Mouse (Mus musculus): Measurements from ENCODE around the gene Fam104a. TPM values are rescaled to one million over a fixed set of nuclear protein-coding genes. Genes with fewer than 3 reads are reported as not detected.
A peak's percentile ranks its signal among the peaks of the same experiment; 100 is the strongest.

Fam104a gene
- 42.3 and 43.7 TPM in 2 replicates for polyA plus RNA-seq (2014; fragmentation: Nextera tagmentation; extraction: Ambion mirVana)

- WGBS: under 1% methylated on average over 67 of the region's 73 CpGs
- ATAC-seq (ENCODE audit: low FRiP score): peak; percentile 94
Measured at GRCm38 (mm10) chr11:113683957-113684706, at the start of gene Fam104a, which contains the start of gene D11Wsu47e. TSS of gene Fam104a (minus strand) at chr11:113684155. TSS of gene D11Wsu47e (plus strand) at chr11:113684412.

GRCm38 (mm10) chr11:113731945-113732612 is 48.1 kb upstream of the Fam104a start:
- Histone ChIP-seq H3K27me3 (ENCODE audit: control insufficient read depth, insufficient read depth, low read length) (no peaks in the 10 kb centered on the region), H3K36me3 (replicated peaks; ENCODE audit: control insufficient read depth, insufficient read depth) (peaks cover 25% of the 10 kb centered on the region), H3K27ac (no peak overlapping the region), H3K4me3 (replicated peaks; ENCODE audit: low read length) (no peak overlapping the region), H3K4me1 (replicated peaks; ENCODE audit: control insufficient read depth, insufficient read depth, low read length) (peaks cover 25% of the 10 kb centered on the region; the same call in 1 of the 2 replicates), H3K4me2 (replicated peaks) (no peak overlapping the region), H3K9me3 (ENCODE audit: control insufficient read depth, low read length) (no peaks in the 10 kb centered on the region), H3K9ac (no peak overlapping the region)
- ATAC-seq (ENCODE audit: low FRiP score) (no peak), DNase-seq (ENCODE audit: low spot score) (no peak)
- WGBS: 89% methylated on average over 10 of the region's 10 CpGs

More at GRCm38 (mm10) chr11:113683957-113684706, at the start of gene Fam104a, which contains the start of gene D11Wsu47e:
- peak within 1 kb of the TSS; percentile 90 for H3K4me2 ChIP-seq (replicated peaks)
- no peaks in the 10 kb centered on the region for H3K27me3 ChIP-seq (ENCODE audit: control insufficient read depth, insufficient read depth, low read length)
- H3K27ac ChIP-seq: peak within 1 kb of the TSS; percentile 90
- peak; percentile 96 for DNase-seq (ENCODE audit: low spot score)
- peaks cover 35% of the 10 kb centered on the region for H3K4me1 ChIP-seq (replicated peaks; ENCODE audit: control insufficient read depth, insufficient read depth, low read length)
- H3K36me3 ChIP-seq (replicated peaks; ENCODE audit: control insufficient read depth, insufficient read depth): peaks cover 17% of the 10 kb centered on the region
- H3K9ac ChIP-seq: peak within 1 kb of the TSS; percentile 81
- H3K4me3 ChIP-seq (replicated peaks; ENCODE audit: low read length): peak within 1 kb of the TSS; percentile 89
- no peaks in the 10 kb centered on the region for H3K9me3 ChIP-seq (ENCODE audit: control insufficient read depth, low read length)

- no peak for ATAC-seq (ENCODE audit: low FRiP score)
- Histone ChIP-seq H3K27ac (no peak overlapping the region), H3K36me3 (replicated peaks; ENCODE audit: control insufficient read depth, insufficient read depth) (peaks cover 33% of the 10 kb centered on the region), H3K9ac (no peak overlapping the region), H3K4me3 (replicated peaks; ENCODE audit: low read length) (no peak overlapping the region), H3K27me3 (ENCODE audit: control insufficient read depth, insufficient read depth, low read length) (no peaks in the 10 kb centered on the region), H3K9me3 (ENCODE audit: control insufficient read depth, low read length) (no peaks in the 10 kb centered on the region), H3K4me2 (replicated peaks) (no peak overlapping the region), H3K4me1 (replicated peaks; ENCODE audit: control insufficient read depth, insufficient read depth, low read length) (peaks cover 31% of the 10 kb centered on the region; the same call in 1 of the 2 replicates)
- WGBS: 82% methylated on average over 3 of the region's 3 CpGs
- no peak for DNase-seq (ENCODE audit: low spot score)
Measured at GRCm38 (mm10) chr11:113730879-113731278, 46.9 kb upstream of the Fam104a start.

GRCm38 (mm10) chr11:113729917-113730316 is 46.0 kb upstream of the Fam104a start:
- Histone ChIP-seq H3K4me3 (replicated peaks; ENCODE audit: low read length) (no peak overlapping the region), H3K4me2 (replicated peaks) (no peak overlapping the region), H3K9ac (no peak overlapping the region), H3K4me1 (replicated peaks; ENCODE audit: control insufficient read depth, insufficient read depth, low read length) (peaks cover 41% of the 10 kb centered on the region), H3K9me3 (ENCODE audit: control insufficient read depth, low read length) (no peaks in the 10 kb centered on the region), H3K27ac (no peak overlapping the region), H3K36me3 (replicated peaks; ENCODE audit: control insufficient read depth, insufficient read depth) (peaks cover 40% of the 10 kb centered on the region), H3K27me3 (ENCODE audit: control insufficient read depth, insufficient read depth, low read length) (no peaks in the 10 kb centered on the region)
- ATAC-seq (ENCODE audit: low FRiP score) (no peak), DNase-seq (ENCODE audit: low spot score) (no peak)
- WGBS: 65% methylated on average over 8 of the region's 8 CpGs

- no peak for ATAC-seq (ENCODE audit: low FRiP score)
- no peak for DNase-seq (ENCODE audit: low spot score)
- Histone ChIP-seq H3K9ac (no peak overlapping the region), H3K27ac (no peak overlapping the region), H3K4me3 (replicated peaks; ENCODE audit: low read length) (no peak overlapping the region), H3K4me2 (replicated peaks) (no peak overlapping the region), H3K9me3 (ENCODE audit: control insufficient read depth, low read length) (no peaks in the 10 kb centered on the region), H3K36me3 (replicated peaks; ENCODE audit: control insufficient read depth, insufficient read depth) (peaks cover 40% of the 10 kb centered on the region), H3K27me3 (ENCODE audit: control insufficient read depth, insufficient read depth, low read length) (no peaks in the 10 kb centered on the region), H3K4me1 (replicated peaks; ENCODE audit: control insufficient read depth, insufficient read depth, low read length) (peaks cover 42% of the 10 kb centered on the region)
- WGBS: 79% methylated on average over 21 of the region's 21 CpGs
Measured at GRCm38 (mm10) chr11:113729239-113729638, 45.3 kb upstream of the Fam104a start.

GRCm38 (mm10) chr11:113727992-113728391 is 44.0 kb upstream of the Fam104a start:
- DNase-seq (ENCODE audit: low spot score) (no peak), ATAC-seq (ENCODE audit: low FRiP score) (no peak)
- H3K9me3 ChIP-seq (ENCODE audit: control insufficient read depth, low read length): no peaks in the 10 kb centered on the region
- WGBS: 78% methylated on average over 6 of the region's 6 CpGs
- no peak overlapping the region for H3K27ac ChIP-seq
- no peak overlapping the region for H3K4me3 ChIP-seq (replicated peaks; ENCODE audit: low read length)
- peaks cover 31% of the 10 kb centered on the region for H3K4me1 ChIP-seq (replicated peaks; ENCODE audit: control insufficient read depth, insufficient read depth, low read length)
- no peak overlapping the region for H3K9ac ChIP-seq
- peaks cover 40% of the 10 kb centered on the region for H3K36me3 ChIP-seq (replicated peaks; ENCODE audit: control insufficient read depth, insufficient read depth)
- no peak overlapping the region for H3K4me2 ChIP-seq (replicated peaks)
- H3K27me3 ChIP-seq (ENCODE audit: control insufficient read depth, insufficient read depth, low read length): no peaks in the 10 kb centered on the region

- no peaks in the 10 kb centered on the region for H3K27me3 ChIP-seq (ENCODE audit: control insufficient read depth, insufficient read depth, low read length)
- no peak overlapping the region for H3K9ac ChIP-seq
- no peak overlapping the region for H3K4me3 ChIP-seq (replicated peaks; ENCODE audit: low read length)
- WGBS: 87% methylated on average over 14 of the region's 14 CpGs
- ATAC-seq (ENCODE audit: low FRiP score) (no peak), DNase-seq (ENCODE audit: low spot score) (no peak)
- no peaks in the 10 kb centered on the region for H3K9me3 ChIP-seq (ENCODE audit: control insufficient read depth, low read length)
- H3K4me2 ChIP-seq (replicated peaks): no peak overlapping the region
- peaks cover 40% of the 10 kb centered on the region for H3K36me3 ChIP-seq (replicated peaks; ENCODE audit: control insufficient read depth, insufficient read depth)
- H3K4me1 ChIP-seq (replicated peaks; ENCODE audit: control insufficient read depth, insufficient read depth, low read length): peaks cover 28% of the 10 kb centered on the region
- H3K27ac ChIP-seq: no peak overlapping the region
Measured at GRCm38 (mm10) chr11:113726994-113727888, 43.3 kb upstream of the Fam104a start.

- ATAC-seq (ENCODE audit: low FRiP score) (peak; percentile 49; the same call in 1 of the 2 replicates), DNase-seq (ENCODE audit: low spot score) (no peak)
- no peak overlapping the region for H3K4me3 ChIP-seq (replicated peaks; ENCODE audit: low read length)
- 55% methylated on average over 4 of the region's 4 CpGs for WGBS
- H3K36me3 ChIP-seq (replicated peaks; ENCODE audit: control insufficient read depth, insufficient read depth): peaks cover 40% of the 10 kb centered on the region
- H3K4me1 ChIP-seq (replicated peaks; ENCODE audit: control insufficient read depth, insufficient read depth, low read length): peaks cover 23% of the 10 kb centered on the region
- H3K9ac ChIP-seq: no peak overlapping the region
- H3K27ac ChIP-seq: peak overlapping the region; percentile 46; the same call in 1 of the 2 replicates
- H3K4me2 ChIP-seq (replicated peaks): no peak overlapping the region
- H3K9me3 ChIP-seq (ENCODE audit: control insufficient read depth, low read length): no peaks in the 10 kb centered on the region
- no peaks in the 10 kb centered on the region for H3K27me3 ChIP-seq (ENCODE audit: control insufficient read depth, insufficient read depth, low read length)
Measured at GRCm38 (mm10) chr11:113725235-113726048, 41.5 kb upstream of the Fam104a start.

All from hindbrain, embryonic 14.5 days (tissue).